Mouse (Mus musculus) liver, postnatal 0 days (tissue): ENCODE measurements around the gene Zc3h7b.

Source experiments
- CTCF ChIP-seq: sonication (generic); IDR thresholded peaks from 2 replicates; pipeline ENCODE4 v1.5.1; 2016; ENCODE audit warnings: antibody characterized with exemption, low read depth
- EP300 ChIP-seq: IDR thresholded peaks from 2 replicates; pipeline ENCODE4 v1.6.1; 2016; ENCODE audit warnings: antibody characterized with exemption, low read depth, mild to moderate bottlenecking

GRCm38 (mm10) chr15:81832219-81832618 lies 87.4 kb downstream of the Zc3h7b start:
- TF ChIP-seq CTCF (no peak), EP300 (no peak)
